Mouse (Mus musculus) liver, embryonic 14.5 days (tissue): ENCODE data around the gene Smpd3.

Experiments used
- CTCF ChIP-seq: IDR thresholded peaks from 2 replicates; pipeline ENCODE4 v1.5.1; 2016; ENCODE audit warnings: antibody characterized with exemption, low read depth, control low read depth
- EP300 ChIP-seq: IDR thresholded peaks from 2 replicates; pipeline ENCODE4 v1.6.1; 2016; ENCODE audit warnings: antibody characterized with exemption, low read depth

DNA sequence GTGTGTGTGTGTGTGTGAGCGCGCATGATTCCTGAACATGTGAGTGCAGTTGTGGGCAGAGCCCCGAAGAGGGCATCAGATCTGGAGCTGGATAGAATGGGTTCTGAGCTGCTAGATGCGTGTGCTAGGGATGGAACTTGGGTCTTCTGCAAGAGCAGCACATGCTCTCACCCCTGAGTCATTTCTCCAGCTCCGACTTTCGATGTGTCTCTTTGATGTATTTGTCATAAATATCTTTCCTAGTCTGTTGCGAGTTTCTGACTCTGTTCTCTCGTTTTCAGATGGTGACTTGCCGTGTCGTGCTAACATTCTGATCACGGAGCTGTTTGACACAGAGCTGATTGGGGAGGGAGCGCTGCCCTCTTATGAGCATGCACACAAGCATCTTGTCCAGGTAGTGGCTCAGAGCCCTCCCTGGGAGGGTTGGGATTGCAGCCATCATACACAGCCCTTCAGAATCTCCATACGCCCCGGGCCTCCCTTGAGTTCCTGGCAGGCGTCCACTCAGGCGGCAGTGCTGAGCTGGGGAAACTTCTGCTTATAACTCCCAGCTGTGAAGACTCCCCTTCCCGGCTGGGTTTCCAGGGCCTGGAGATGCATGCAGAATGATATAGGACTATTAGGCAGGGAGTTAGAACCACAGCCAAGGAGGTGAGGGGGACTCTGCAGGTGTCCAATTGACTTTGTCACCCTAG is 103.1 kb downstream of the Smpd3 start:
- no peak for TF ChIP-seq CTCF
- no peak for TF ChIP-seq EP300
